Mouse (Mus musculus) heart, adult 2 months (tissue): ENCODE measurements around the gene Hacd1. TPM values are rescaled to one million over a fixed set of nuclear protein-coding genes. Genes with fewer than 3 reads are reported as not detected.

Source experiments
- DNase-seq, 2 experiments: peaks; one replicate each; pipeline ENCODE4 v3.0.0; 2021
- H3K27ac ChIP-seq: fragments of 200-600 bp; 2 replicates; pipeline ENCODE4 v1.8.1; 2022
- H3K27me3 ChIP-seq: fragments of 200-500 bp; 2 replicates; pipeline ENCODE4 v1.6.1; 2012; ENCODE audit warnings: mild to moderate bottlenecking, low read length, inconsistent platforms, mixed read lengths; ENCODE audit not compliant: control insufficient read depth, insufficient read depth
- H3K36me3 ChIP-seq: fragments of 200-500 bp; 2 replicates; pipeline ENCODE4 v1.6.1; 2012; ENCODE audit warnings: low read length, inconsistent platforms; ENCODE audit not compliant: control insufficient read depth, insufficient read depth
- H3K4me1 ChIP-seq: fragments of 200-500 bp; 2 replicates; pipeline ENCODE4 v1.6.1; 2011; ENCODE audit warnings: low read length; ENCODE audit not compliant: control insufficient read depth, insufficient read depth
- H3K4me3 ChIP-seq: fragments of 200-600 bp; 2 replicates; pipeline ENCODE4 v1.8.1; 2022
- H3K79me2 ChIP-seq: fragments of 200-500 bp; replicated peaks from 2 replicates; pipeline ENCODE4 v1.6.1; 2012; ENCODE audit warnings: mild to moderate bottlenecking, inconsistent platforms, low read length, moderate library complexity, mixed read lengths; ENCODE audit not compliant: control insufficient read depth, insufficient read depth
- H3K9ac ChIP-seq: fragments of 200-500 bp; 2 replicates; pipeline ENCODE4 v1.6.1; 2012; ENCODE audit warnings: low read depth, mild to moderate bottlenecking, control low read depth, inconsistent platforms, low read length, mixed read lengths
- CTCF ChIP-seq: fragments of 200-600 bp; IDR thresholded peaks from 2 replicates; pipeline ENCODE4 v1.8.1; 2022; ENCODE audit warnings: antibody characterized with exemption, mild to moderate bottlenecking, moderate library complexity
- EP300 ChIP-seq: fragments of 200-500 bp; IDR thresholded peaks from 2 replicates; pipeline ENCODE4 v1.6.1; 2011; ENCODE audit warnings: low read depth, low read length, control low read depth; ENCODE audit not compliant: insufficient read depth
- POLR2A ChIP-seq: fragments of 200-500 bp; IDR thresholded peaks from 2 replicates; pipeline ENCODE4 v1.6.1; 2011; ENCODE audit warnings: mild to moderate bottlenecking, low read depth, low read length, control low read depth; ENCODE audit not compliant: insufficient read depth
- WGBS: fragments of 180-500 bp; shearing (Covaris S2); methylation state at CpG from one replicate; pipeline ENCODE4 v1.1.7; 2018; 5-methylcytosine and 5-hydroxymethylcytosine counted together
- intact Hi-C: fragments of 180-260 bp; cut with DNase I; formaldehyde crosslinking; loops from one replicate; pipeline ENCODE4 v1.15.1; 2025
- polyA plus RNA-seq: library from polyadenylated mRNA; depleted of rRNA; stranded (reverse); fragments of >200 nt; gene quantifications from 2 replicates; pipeline ENCODE4 v1.2.3, GENCODE M21; 2012
- total RNA-seq, 2 experiments: library from RNA; stranded (reverse); gene quantifications; 2 replicates each; pipeline ENCODE4 v1.2.3; 2021

Hacd1 gene
- total and polyA plus RNA-seq, 3 experiments = 69.3 to 95.8 (median 71.0) TPM

GRCm38 (mm10) chr2:14073362-14074220, 17.7 kb upstream of the Hacd1 start, which contains the start of gene Stam:
TSS of gene Stam (plus strand) at chr2:14074098.
- intact Hi-C loops = loop anchor here (1.0 kb wide), 1 partner anchor 17 kb away; the partner anchor contains the start of gene Hacd1
- Histone ChIP-seq H3K27me3 (no peaks in the 10 kb centered on the region), H3K27ac (peak within 1 kb of the TSS; percentile 100), H3K4me3 (peak within 1 kb of the TSS; percentile 89), H3K4me1 (peaks cover 1% of the 10 kb centered on the region), H3K79me2 (peaks cover 2% of the 10 kb centered on the region), H3K36me3 (peaks cover 10% of the 10 kb centered on the region), H3K9ac (peak within 1 kb of the TSS; percentile 94)
- TF ChIP-seq POLR2A (peak; percentile 72), CTCF (no peak), EP300 (0 out of 2 replicates have a peak, but pooled peaks have one; percentile 46)
- under 1% methylated on average over 50 of the region's 50 CpGs for WGBS
- DNase-seq = peak; percentile 92 to 96

GRCm38 (mm10) chr2:14073008-14073361, 17.1 kb upstream of the Hacd1 start:
- H3K4me1 ChIP-seq = peaks cover 1% of the 10 kb centered on the region
- TF ChIP-seq EP300 = no peak
- no peak for TF ChIP-seq CTCF
- TF ChIP-seq POLR2A = no peak
- 15% methylated on average over 8 of the region's 8 CpGs for WGBS
- H3K27me3 ChIP-seq = no peaks in the 10 kb centered on the region
- DNase-seq = no peak
- H3K27ac ChIP-seq = peak overlapping the region; percentile 100
- peaks cover 2% of the 10 kb centered on the region for H3K79me2 ChIP-seq
- H3K9ac ChIP-seq = peak overlapping the region; percentile 94
- H3K36me3 ChIP-seq = peaks cover 10% of the 10 kb centered on the region
- H3K4me3 ChIP-seq = peak overlapping the region; percentile 89
- intact Hi-C loops = loop anchor here (1.0 kb wide), 1 partner anchor 17 kb away; the partner anchor contains the start of gene Hacd1

- H3K9ac ChIP-seq = no peak overlapping the region
- no peak for DNase-seq
- no peak overlapping the region for H3K4me3 ChIP-seq
- H3K27me3 ChIP-seq = no peaks in the 10 kb centered on the region
- H3K79me2 ChIP-seq = peaks cover 2% of the 10 kb centered on the region
- H3K36me3 ChIP-seq = peaks cover 4% of the 10 kb centered on the region
- no peak overlapping the region for H3K27ac ChIP-seq
- H3K4me1 ChIP-seq = peaks cover 1% of the 10 kb centered on the region
- WGBS = 80% methylated on average over 8 of the region's 8 CpGs
- intact Hi-C loops = no loop called here
- TF ChIP-seq EP300 (no peak), POLR2A (no peak), CTCF (no peak)
Measured at GRCm38 (mm10) chr2:14070466-14070865, 14.5 kb upstream of the Hacd1 start.

- intact Hi-C loops = loop anchor here (10.0 kb wide), 1 partner anchor 986 kb away; the partner anchor contains the start of gene Nsun6
- WGBS = 79% methylated on average over 2 of the region's 2 CpGs
Measured at GRCm38 (mm10) chr2:14069027-14069426, 13.1 kb upstream of the Hacd1 start.

GRCm38 (mm10) chr2:14065704-14066650, 10.0 kb upstream of the Hacd1 start:
- Histone ChIP-seq H3K4me1 (no peaks in the 10 kb centered on the region), H3K9ac (no peak overlapping the region), H3K36me3 (no peaks in the 10 kb centered on the region), H3K4me3 (no peak overlapping the region), H3K27me3 (no peaks in the 10 kb centered on the region), H3K27ac (no peak overlapping the region), H3K79me2 (no peaks in the 10 kb centered on the region)
- TF ChIP-seq CTCF = no peak
- no peak for TF ChIP-seq EP300
- no peak for TF ChIP-seq POLR2A
- DNase-seq = no peak
- intact Hi-C loops = loop anchor here (10.0 kb wide), 1 partner anchor 989 kb away; the partner anchor contains the start of gene Nsun6
- WGBS = 57% methylated on average over 2 of the region's 2 CpGs

More at GRCm38 (mm10) chr2:14069027-14069426, 13.1 kb upstream of the Hacd1 start:
- Histone ChIP-seq H3K4me1 (peaks cover 1% of the 10 kb centered on the region), H3K27me3 (no peaks in the 10 kb centered on the region), H3K36me3 (no peaks in the 10 kb centered on the region), H3K4me3 (no peak overlapping the region), H3K27ac (no peak overlapping the region), H3K79me2 (peaks cover under 1% of the 10 kb centered on the region), H3K9ac (no peak overlapping the region)
- DNase-seq = no peak
- TF ChIP-seq EP300 = no peak
- TF ChIP-seq CTCF = no peak
